Mouse (Mus musculus) B cell, adult (primary cell): ENCODE measurements around the gene Cdh1. TPM values are rescaled to one million over a fixed set of nuclear protein-coding genes. Genes with fewer than 3 reads are reported as not detected.

Experiments
- total RNA-seq: library from RNA; stranded (reverse); gene quantifications from 4 replicates; pipeline ENCODE4 v1.2.4, GENCODE M21; 2023; ENCODE audit not compliant: inconsistent age

Gene Cdh1
- total RNA-seq: not detected in 4 replicates

GRCm38 (mm10) chr8:106603131-106603819 is at the start of gene Cdh1:
Cdh1 (plus strand) TSS chr8:106603351.

GRCm38 (mm10) chr8:106573168-106573567 is 30.0 kb upstream of the Cdh1 start, which contains the start of gene Gm10073:
Gm10073 (minus strand) TSS chr8:106573461.

GRCm38 (mm10) chr8:106682971-106683668 is 80.0 kb downstream of the Cdh1 start, which contains the start of gene Tango6:
Tango6 (plus strand) TSS chr8:106683068.

Other genes with a start within 250 kb of the Cdh1 start
- gene Zfp90, start 188.0 kb upstream of the Cdh1 start, total RNA-seq: 10.5 to 10.6 TPM (median 10.6 TPM) in 4 replicates
- gene 6030452D12Rik, start 102.8 kb upstream of the Cdh1 start, total RNA-seq: not detected in 4 replicates
- gene Cdh3, start 92.5 kb upstream of the Cdh1 start, total RNA-seq: not detected in 4 replicates
- gene Gm10073, start 29.9 kb upstream of the Cdh1 start, total RNA-seq: 296 to 371 TPM (median 310 TPM) in 4 replicates
- gene Tango6, start 79.7 kb downstream of the Cdh1 start, total RNA-seq: 16.4 to 16.9 TPM (median 16.4 TPM) in 4 replicates